Mouse (Mus musculus) heart, embryonic 11.5 days (tissue): ENCODE measurements around the gene Gm10801. TPM values are rescaled to one million over a fixed set of nuclear protein-coding genes. Genes with fewer than 3 reads are reported as not detected.
"Not testable (repeated sequence)": the region's sequence is repeated elsewhere in the genome, so short reads cannot be mapped to it uniquely, and the experiment has no call there.

Experiments used
- ATAC-seq: fragments of 200-750 bp; cut with Nextera tagmentation; replicated peaks from 2 replicates; pipeline ENCODE4 v1.8.0; 2017; ENCODE audit warnings: moderate library complexity; ENCODE audit not compliant: insufficient number of reproducible peaks, low FRiP score, low TSS enrichment
- H3K27ac ChIP-seq: fragments of 300-500 bp; sonication (generic); 2 replicates; pipeline ENCODE4 v1.5.1; 2014; ENCODE audit warnings: mild to moderate bottlenecking, low read depth, low read length
- H3K27me3 ChIP-seq: fragments of 300-500 bp; sonication (generic); 2 replicates; pipeline ENCODE4 v1.6.1; 2014; ENCODE audit warnings: mild to moderate bottlenecking, low read length, mixed read lengths; ENCODE audit not compliant: control insufficient read depth, insufficient read depth
- H3K36me3 ChIP-seq: fragments of 300-500 bp; sonication (generic); 2 replicates; pipeline ENCODE4 v1.6.1; 2014; ENCODE audit warnings: mild to moderate bottlenecking, low read length, moderate library complexity, mixed read lengths; ENCODE audit not compliant: control insufficient read depth, insufficient read depth
- H3K4me1 ChIP-seq: fragments of 300-500 bp; sonication (generic); 2 replicates; pipeline ENCODE4 v1.6.1; 2014; ENCODE audit warnings: low read length; ENCODE audit not compliant: control insufficient read depth, insufficient read depth
- H3K4me2 ChIP-seq: fragments of 300-500 bp; sonication (generic); 2 replicates; pipeline ENCODE4 v1.6.1; 2014; ENCODE audit warnings: mild to moderate bottlenecking, moderate library complexity
- H3K4me3 ChIP-seq: fragments of 300-500 bp; sonication (generic); 2 replicates; pipeline ENCODE4 v1.5.1; 2014; ENCODE audit warnings: low read depth, low read length
- H3K9ac ChIP-seq: fragments of 300-500 bp; sonication (generic); 2 replicates; pipeline ENCODE4 v1.6.1; 2014; ENCODE audit warnings: mild to moderate bottlenecking, low read depth, low read length, moderate library complexity
- H3K9me3 ChIP-seq: fragments of 300-500 bp; sonication (generic); replicated peaks from 2 replicates; pipeline ENCODE4 v1.6.1; 2016; ENCODE audit warnings: low read length; ENCODE audit not compliant: control insufficient read depth
- WGBS: fragments of 180-500 bp; shearing (Covaris S2); extraction: QIAGEN DNeasy Blood & Tissue Kit; methylation state at CpG from one replicate; pipeline ENCODE4 v1.1.7; 2014; ENCODE audit not compliant: insufficient replicate concordance; 5-methylcytosine and 5-hydroxymethylcytosine counted together
- polyA plus RNA-seq: library from polyadenylated mRNA; unstranded; fragments of >200 nt; fragmentation: Nextera tagmentation; extraction: Ambion mirVana; gene quantifications from 2 replicates; pipeline ENCODE4 v1.2.1, GENCODE M21; 2014

Gene Gm10801
- polyA plus RNA-seq, result 0.57 TPM in 1 of 2 replicates, not detected in the other

- not testable (repeated sequence) for H3K9ac ChIP-seq, H3K9me3 ChIP-seq, H3K4me2 ChIP-seq, H3K27me3 ChIP-seq, H3K36me3 ChIP-seq, ATAC-seq, H3K27ac ChIP-seq, H3K4me1 ChIP-seq, H3K4me3 ChIP-seq
- 72% methylated on average over 4 of the region's 5 CpGs for WGBS
Measured at GRCm38 (mm10) chr2:98661937-98662336, at the start of gene Gm10801. Gene Gm10801 (plus strand): TSS chr2:98662237.

GRCm38 (mm10) chr2:98667201-98667600 is 5.2 kb downstream of the Gm10801 start, which contains the start of gene Gm10800:
Gene Gm10800 (minus strand): TSS chr2:98667301.
- not testable (repeated sequence) for H3K4me3 ChIP-seq, H3K36me3 ChIP-seq, H3K9ac ChIP-seq, H3K4me2 ChIP-seq, ATAC-seq, H3K27ac ChIP-seq, H3K27me3 ChIP-seq, H3K4me1 ChIP-seq, H3K9me3 ChIP-seq
- WGBS, result 82% methylated on average over 4 of the region's 4 CpGs

GRCm38 (mm10) chr2:98697533-98697932 is 35.5 kb downstream of the Gm10801 start:
- WGBS, result 88% methylated on average over 1 of the region's 1 CpGs
- ATAC-seq, result no peak
- no peak overlapping the region for H3K4me3 ChIP-seq

More at GRCm38 (mm10) chr2:98697533-98697932, 35.5 kb downstream of the Gm10801 start:
- Histone ChIP-seq H3K27ac (no peak overlapping the region), H3K4me1 (no peaks in the 10 kb centered on the region), H3K36me3 (no peaks in the 10 kb centered on the region), H3K27me3 (no peaks in the 10 kb centered on the region), H3K9me3 (no peaks in the 10 kb centered on the region), H3K4me2 (no peak overlapping the region), H3K9ac (no peak overlapping the region)

Other genes with a start within 250 kb of the Gm10801 start
- gene Gm10800, start 5.1 kb downstream of the Gm10801 start, polyA plus RNA-seq, result 0.39 TPM in 1 of 2 replicates, not detected in the other